Mouse (Mus musculus) heart, postnatal 0 days (tissue): Measurements from ENCODE around the gene Piga. TPM values are rescaled to one million over a fixed set of nuclear protein-coding genes. Genes with fewer than 3 reads are reported as not detected.

ENCODE experiments used
- ATAC-seq: fragments of 200-750 bp; cut with Nextera tagmentation; 2 replicates; pipeline ENCODE4 v1.8.0; 2017; ENCODE audit warnings: low read depth, moderate number of reproducible peaks, moderate library complexity; ENCODE audit not compliant: insufficient read depth
- DNase-seq: peaks from one replicate; pipeline ENCODE4 v3.0.0-alpha.2; 2016; ENCODE audit warnings: low spot score
- H3K27ac ChIP-seq: fragments of 300-500 bp; sonication (generic); 2 replicates; pipeline ENCODE4 v1.5.1; 2014; ENCODE audit warnings: low read depth, mild to moderate bottlenecking
- H3K27me3 ChIP-seq: fragments of 300-500 bp; sonication (generic); 2 replicates; pipeline ENCODE4 v1.6.1; 2014; ENCODE audit warnings: low read length, mixed read lengths; ENCODE audit not compliant: control insufficient read depth, insufficient read depth
- H3K36me3 ChIP-seq: fragments of 300-500 bp; sonication (generic); replicated peaks from 2 replicates; pipeline ENCODE4 v1.6.1; 2014; ENCODE audit warnings: low read length, mixed read lengths; ENCODE audit not compliant: control insufficient read depth, insufficient read depth
- H3K4me1 ChIP-seq: fragments of 300-500 bp; sonication (generic); 2 replicates; pipeline ENCODE4 v1.6.1; 2014; ENCODE audit warnings: antibody characterized with exemption; ENCODE audit not compliant: control insufficient read depth, insufficient read depth
- H3K4me2 ChIP-seq: fragments of 300-500 bp; sonication (generic); 2 replicates; pipeline ENCODE4 v1.6.1; 2014; ENCODE audit warnings: low read depth, mild to moderate bottlenecking, low read length, moderate library complexity
- H3K4me3 ChIP-seq: fragments of 300-500 bp; sonication (generic); 2 replicates; pipeline ENCODE4 v1.5.1; 2014; ENCODE audit warnings: low read depth, low read length
- H3K9ac ChIP-seq: fragments of 300-500 bp; sonication (generic); replicated peaks from 2 replicates; pipeline ENCODE4 v1.6.1; 2014; ENCODE audit warnings: low read depth, low read length, mixed read lengths
- H3K9me3 ChIP-seq: fragments of 300-500 bp; sonication (generic); replicated peaks from 2 replicates; pipeline ENCODE4 v1.6.1; 2016; ENCODE audit warnings: low read length; ENCODE audit not compliant: control insufficient read depth
- CTCF ChIP-seq: IDR thresholded peaks from 2 replicates; pipeline ENCODE4 v1.5.1; 2016; ENCODE audit warnings: antibody characterized with exemption, control low read depth, low read depth
- EP300 ChIP-seq: IDR thresholded peaks from 2 replicates; pipeline ENCODE4 v1.6.1; 2016; ENCODE audit warnings: antibody characterized with exemption, low read depth
- WGBS: fragments of 180-500 bp; shearing (Covaris S2); extraction: QIAGEN DNeasy Blood & Tissue Kit; methylation state at CpG from one replicate; pipeline ENCODE4 v1.1.7; 2014; 5-methylcytosine and 5-hydroxymethylcytosine counted together
- polyA plus RNA-seq: library from polyadenylated mRNA; unstranded; fragments of >200 nt; fragmentation: Nextera tagmentation; extraction: Ambion mirVana; gene quantifications from 2 replicates; pipeline ENCODE4 v1.2.1, GENCODE M21; 2015
- total RNA-seq: library from RNA; depleted of rRNA; stranded (reverse); fragments of >200 nt; gene quantifications from 2 replicates; pipeline ENCODE4 v1.2.3, GENCODE M21; 2014; ENCODE audit warnings: low replicate concordance

Piga gene
- total and polyA plus RNA-seq, 2 experiments from 2014 or later = 2.2 to 2.7 TPM

DNA sequence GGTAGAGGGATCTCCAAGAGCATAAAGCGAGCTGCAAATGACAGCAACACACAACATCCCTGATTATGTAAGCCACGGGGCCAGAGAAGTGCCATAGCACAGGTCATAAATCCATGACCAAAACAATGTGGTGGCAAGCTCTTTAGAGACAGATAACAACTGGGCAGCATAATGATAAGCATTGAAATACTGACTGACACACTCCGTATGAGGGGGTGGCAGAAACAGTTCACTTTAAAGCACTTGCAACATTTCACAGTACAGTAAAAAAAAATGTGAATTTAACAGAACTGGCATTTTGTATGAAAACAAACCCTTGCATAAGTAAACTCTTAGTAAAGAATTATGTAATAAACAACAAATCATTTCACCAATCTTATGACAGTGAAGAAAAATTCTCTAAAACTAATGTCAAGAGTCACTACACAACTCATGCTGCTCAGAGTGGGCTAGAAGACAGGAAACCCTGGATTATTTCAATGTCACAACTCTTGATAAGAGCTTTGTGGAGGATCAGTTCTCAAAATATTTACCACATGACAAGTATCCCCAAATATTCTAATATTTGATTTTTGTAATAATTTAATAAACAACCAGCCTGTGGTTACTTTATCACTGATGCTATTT lies 11.2 kb upstream of the Piga start:
- Histone ChIP-seq H3K4me3 (no peak overlapping the region), H3K36me3 (no peaks in the 10 kb centered on the region), H3K4me1 (no peaks in the 10 kb centered on the region), H3K27me3 (no peaks in the 10 kb centered on the region), H3K27ac (no peak overlapping the region), H3K9ac (no peak overlapping the region), H3K9me3 (no peaks in the 10 kb centered on the region), H3K4me2 (no peak overlapping the region)
- 53% methylated on average over 3 of the region's 3 CpGs for WGBS
- no peak for TF ChIP-seq EP300
- no peak for TF ChIP-seq CTCF
- DNase-seq = no peak
- no peak for ATAC-seq

DNA sequence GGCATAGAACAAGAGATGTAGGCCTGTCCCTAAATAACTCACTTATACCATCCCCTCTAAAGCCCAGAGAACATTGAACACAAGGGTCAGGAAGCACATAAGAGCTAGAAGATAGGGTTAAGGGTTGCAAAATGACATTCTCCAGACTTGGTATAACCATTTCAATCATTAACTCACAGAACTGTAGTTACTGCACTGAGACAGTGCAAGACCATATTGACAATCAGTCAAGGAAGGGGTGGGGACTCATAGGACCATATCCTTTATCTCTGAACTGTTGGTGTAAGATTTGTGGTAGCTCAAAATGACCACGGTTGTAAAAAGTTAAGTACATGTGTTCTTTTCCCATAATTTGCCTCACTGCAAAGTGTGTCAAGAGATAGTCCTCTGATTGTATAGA lies 9.0 kb upstream of the Piga start:
- H3K36me3 ChIP-seq = no peaks in the 10 kb centered on the region
- H3K9ac ChIP-seq = no peak overlapping the region
- H3K27me3 ChIP-seq = no peaks in the 10 kb centered on the region
- no peak for TF ChIP-seq CTCF
- H3K4me1 ChIP-seq = no peaks in the 10 kb centered on the region
- no peak overlapping the region for H3K4me3 ChIP-seq
- WGBS = 59% methylated on average over 1 of the region's 1 CpGs
- H3K9me3 ChIP-seq = no peaks in the 10 kb centered on the region
- H3K4me2 ChIP-seq = no peak overlapping the region
- no peak overlapping the region for H3K27ac ChIP-seq
- ATAC-seq (no peak), DNase-seq (no peak)

GRCm38 (mm10) chrX:164416803-164417202 lies 2.8 kb upstream of the Piga start:
- ATAC-seq (no peak), DNase-seq (no peak)
- H3K9ac ChIP-seq = no peak overlapping the region
- H3K36me3 ChIP-seq = no peaks in the 10 kb centered on the region
- no peaks in the 10 kb centered on the region for H3K4me1 ChIP-seq
- TF ChIP-seq EP300 = no peak
- no peak for TF ChIP-seq CTCF
- WGBS = 60% methylated on average over 2 of the region's 2 CpGs
- no peaks in the 10 kb centered on the region for H3K27me3 ChIP-seq
- H3K4me3 ChIP-seq = no peak overlapping the region
- no peaks in the 10 kb centered on the region for H3K9me3 ChIP-seq
- H3K27ac ChIP-seq = no peak overlapping the region
- H3K4me2 ChIP-seq = no peak overlapping the region

GRCm38 (mm10) chrX:164418008-164418407 lies 1.6 kb upstream of the Piga start:
- no peak for DNase-seq
- H3K9ac ChIP-seq = no peak overlapping the region
- 0 out of 2 replicates have a peak, but pooled peaks cover 5% of the 10 kb centered on the region for H3K36me3 ChIP-seq
- TF ChIP-seq EP300 (no peak), CTCF (no peak)
- no peak overlapping the region for H3K4me3 ChIP-seq
- no peaks in the 10 kb centered on the region for H3K27me3 ChIP-seq
- H3K4me2 ChIP-seq = no peak overlapping the region
- no peak for ATAC-seq
- H3K9me3 ChIP-seq = no peaks in the 10 kb centered on the region
- H3K27ac ChIP-seq = no peak overlapping the region
- no peaks in the 10 kb centered on the region for H3K4me1 ChIP-seq

DNA sequence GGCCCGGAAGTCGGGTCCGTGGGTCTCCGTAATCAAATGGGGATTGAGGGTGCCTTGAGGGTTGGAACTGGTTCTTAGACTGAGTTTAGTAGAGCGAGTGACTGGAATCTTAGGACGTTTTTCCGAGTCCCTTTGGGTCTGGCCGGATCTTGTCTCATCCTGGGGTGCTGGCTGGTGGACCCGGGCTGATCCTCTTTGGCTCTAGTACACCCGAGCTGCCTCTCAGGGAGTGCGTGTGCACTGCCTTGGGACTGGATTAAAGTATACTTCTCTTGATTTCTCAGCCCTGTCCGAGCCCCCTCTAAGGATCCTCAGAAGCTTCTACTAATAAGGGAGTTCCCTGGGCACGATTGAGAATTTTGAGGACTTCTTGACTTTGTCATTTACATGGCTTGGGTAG lies 368 bp downstream of the Piga start:
- H3K9ac ChIP-seq = peak overlapping the region; percentile 79
- H3K9me3 ChIP-seq = no peaks in the 10 kb centered on the region
- H3K36me3 ChIP-seq = 0 out of 2 replicates have a peak, but pooled peaks cover 7% of the 10 kb centered on the region
- no peaks in the 10 kb centered on the region for H3K4me1 ChIP-seq
- ATAC-seq (peak; percentile 5; the same call in 1 of the 2 replicates), DNase-seq (no peak)
- 16% methylated on average over 13 of the region's 13 CpGs for WGBS
- peak overlapping the region; percentile 69 for H3K4me3 ChIP-seq
- H3K27me3 ChIP-seq = no peaks in the 10 kb centered on the region
- H3K27ac ChIP-seq = peak overlapping the region; percentile 79
- H3K4me2 ChIP-seq = peak overlapping the region; percentile 73
- TF ChIP-seq CTCF = no peak
- no peak for TF ChIP-seq EP300

DNA sequence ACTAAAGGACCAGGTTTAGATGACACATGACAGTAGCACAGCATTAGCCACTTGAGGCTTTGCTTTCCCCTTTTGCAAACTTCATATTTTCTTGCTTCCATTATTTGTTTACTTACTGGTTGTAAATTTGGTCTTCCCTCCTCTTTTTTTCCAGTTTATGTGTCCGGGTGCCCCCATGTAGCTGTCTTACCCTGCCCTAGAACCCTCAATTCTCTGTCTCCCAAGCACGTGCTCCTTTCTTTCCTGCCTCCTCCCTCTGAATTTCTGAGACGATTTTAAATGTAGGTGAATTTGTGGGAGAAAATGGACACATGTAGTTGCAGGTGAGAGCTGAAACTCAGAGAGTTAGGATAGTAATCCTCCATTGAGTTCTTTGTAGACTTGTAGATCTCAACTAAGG lies 931 bp downstream of the Piga start:
- WGBS = 36% methylated on average over 3 of the region's 3 CpGs

More for the DNA sequence above, 931 bp downstream of the Piga start:
- DNase-seq (no peak), ATAC-seq (no peak)
- 0 out of 2 replicates have a peak, but pooled peaks cover 7% of the 10 kb centered on the region for H3K36me3 ChIP-seq
- no peak overlapping the region for H3K27ac ChIP-seq
- H3K4me3 ChIP-seq = peak overlapping the region; percentile 69
- peak overlapping the region; percentile 79 for H3K9ac ChIP-seq
- H3K9me3 ChIP-seq = no peaks in the 10 kb centered on the region
- no peak for TF ChIP-seq EP300
- TF ChIP-seq CTCF = no peak
- H3K4me2 ChIP-seq = peak overlapping the region; percentile 73
- H3K27me3 ChIP-seq = no peaks in the 10 kb centered on the region
- no peaks in the 10 kb centered on the region for H3K4me1 ChIP-seq
